Mouse (Mus musculus) heart, adult 2 months (tissue): ENCODE measurements around the gene Spg21. TPM values are rescaled to one million over a fixed set of nuclear protein-coding genes. Genes with fewer than 3 reads are reported as not detected.

Source experiments
- DNase-seq, 2 experiments: peaks; one replicate each; pipeline ENCODE4 v3.0.0; 2021
- H3K27ac ChIP-seq: fragments of 200-600 bp; 2 replicates; pipeline ENCODE4 v1.8.1; 2022
- H3K27me3 ChIP-seq: fragments of 200-500 bp; 2 replicates; pipeline ENCODE4 v1.6.1; 2012; ENCODE audit warnings: mild to moderate bottlenecking, low read length, inconsistent platforms, mixed read lengths; ENCODE audit not compliant: control insufficient read depth, insufficient read depth
- H3K36me3 ChIP-seq: fragments of 200-500 bp; 2 replicates; pipeline ENCODE4 v1.6.1; 2012; ENCODE audit warnings: low read length, inconsistent platforms; ENCODE audit not compliant: control insufficient read depth, insufficient read depth
- H3K4me1 ChIP-seq: fragments of 200-500 bp; 2 replicates; pipeline ENCODE4 v1.6.1; 2011; ENCODE audit warnings: low read length; ENCODE audit not compliant: control insufficient read depth, insufficient read depth
- H3K4me3 ChIP-seq: fragments of 200-600 bp; 2 replicates; pipeline ENCODE4 v1.8.1; 2022
- H3K79me2 ChIP-seq: fragments of 200-500 bp; replicated peaks from 2 replicates; pipeline ENCODE4 v1.6.1; 2012; ENCODE audit warnings: mild to moderate bottlenecking, inconsistent platforms, low read length, moderate library complexity, mixed read lengths; ENCODE audit not compliant: control insufficient read depth, insufficient read depth
- H3K9ac ChIP-seq: fragments of 200-500 bp; 2 replicates; pipeline ENCODE4 v1.6.1; 2012; ENCODE audit warnings: low read depth, mild to moderate bottlenecking, control low read depth, inconsistent platforms, low read length, mixed read lengths
- CTCF ChIP-seq: fragments of 200-600 bp; IDR thresholded peaks from 2 replicates; pipeline ENCODE4 v1.8.1; 2022; ENCODE audit warnings: antibody characterized with exemption, mild to moderate bottlenecking, moderate library complexity
- EP300 ChIP-seq: fragments of 200-500 bp; IDR thresholded peaks from 2 replicates; pipeline ENCODE4 v1.6.1; 2011; ENCODE audit warnings: low read depth, low read length, control low read depth; ENCODE audit not compliant: insufficient read depth
- POLR2A ChIP-seq: fragments of 200-500 bp; IDR thresholded peaks from 2 replicates; pipeline ENCODE4 v1.6.1; 2011; ENCODE audit warnings: mild to moderate bottlenecking, low read depth, low read length, control low read depth; ENCODE audit not compliant: insufficient read depth
- WGBS: fragments of 180-500 bp; shearing (Covaris S2); methylation state at CpG from one replicate; pipeline ENCODE4 v1.1.7; 2018; 5-methylcytosine and 5-hydroxymethylcytosine counted together
- intact Hi-C: fragments of 180-260 bp; cut with DNase I; formaldehyde crosslinking; loops from one replicate; pipeline ENCODE4 v1.15.1; 2025
- long read RNA-seq: library from polyadenylated mRNA; stranded (forward); transcript quantifications from one replicate; pipeline ENCODE4 v2.0.0, GENCODE M21; 2021
- polyA plus RNA-seq: library from polyadenylated mRNA; depleted of rRNA; stranded (reverse); fragments of >200 nt; gene quantifications from 2 replicates; pipeline ENCODE4 v1.2.3, GENCODE M21; 2012; rRNA removed
- total RNA-seq, 2 experiments: library from RNA; stranded (reverse); gene quantifications; 2 replicates each; pipeline ENCODE4 v1.2.3; 2021

Spg21 gene
- total RNA-seq (10 to 100 TPM; 11.4 to 12.1 TPM), polyA plus RNA-seq (8.8 and 21.1 TPM in 2 replicates)
- long read RNA-seq, transcript Spg21-201 (9 exons, 2,680 nt), result major isoform, 5 of 5 reads
- long read RNA-seq, partial matches to known transcripts, result 0 of 5 reads
- long read RNA-seq, other reads (novel, unspliced or antisense), result 0 of 5 reads

GRCm38 (mm10) chr9:65460732-65461442, at the start of gene Spg21:
Spg21 (plus strand) TSS chr9:65460947.
- WGBS, result under 1% methylated on average over 53 of the region's 53 CpGs
- Histone ChIP-seq H3K27me3 (no peaks in the 10 kb centered on the region), H3K36me3 (no peaks in the 10 kb centered on the region), H3K4me3 (peak within 1 kb of the TSS; percentile 94), H3K9ac (peak within 1 kb of the TSS; percentile 89), H3K27ac (peak within 1 kb of the TSS; percentile 61), H3K79me2 (no peaks in the 10 kb centered on the region), H3K4me1 (peaks cover 4% of the 10 kb centered on the region; the same call in 1 of the 2 replicates)
- DNase-seq, result peak; percentile 95 to 98
- TF ChIP-seq EP300 (0 out of 2 replicates have a peak, but pooled peaks have one; percentile 7), CTCF (no peak), POLR2A (peak; percentile 53)
- intact Hi-C loops, result loop anchor here (5.0 kb wide), 1 partner anchor 121 kb away; the partner anchor contains the start of gene Plekho2

GRCm38 (mm10) chr9:65411326-65411725, 49.4 kb upstream of the Spg21 start:
- 54% methylated on average over 3 of the region's 3 CpGs for WGBS
- no peaks in the 10 kb centered on the region for H3K36me3 ChIP-seq
- no peaks in the 10 kb centered on the region for H3K27me3 ChIP-seq
- no peak overlapping the region for H3K4me3 ChIP-seq
- H3K9ac ChIP-seq, result no peak overlapping the region
- H3K79me2 ChIP-seq, result no peaks in the 10 kb centered on the region
- no peaks in the 10 kb centered on the region; the same call in 1 of the 2 replicates for H3K4me1 ChIP-seq
- intact Hi-C loops, result no loop called here
- no peak overlapping the region for H3K27ac ChIP-seq
- TF ChIP-seq CTCF (no peak), POLR2A (no peak), EP300 (no peak)
- DNase-seq, result no peak

GRCm38 (mm10) chr9:65417738-65418137, 43.0 kb upstream of the Spg21 start:
- Histone ChIP-seq H3K36me3 (no peaks in the 10 kb centered on the region), H3K27ac (no peak overlapping the region), H3K4me1 (no peaks in the 10 kb centered on the region), H3K27me3 (no peaks in the 10 kb centered on the region), H3K79me2 (no peaks in the 10 kb centered on the region), H3K9ac (no peak overlapping the region), H3K4me3 (no peak overlapping the region)
- intact Hi-C loops, result no loop called here
- DNase-seq, result no peak
- WGBS, result 39% methylated on average over 3 of the region's 3 CpGs
- TF ChIP-seq EP300, result no peak
- no peak for TF ChIP-seq POLR2A
- TF ChIP-seq CTCF, result peak; percentile 30

- Histone ChIP-seq H3K36me3 (no peaks in the 10 kb centered on the region), H3K4me1 (no peaks in the 10 kb centered on the region), H3K4me3 (no peak overlapping the region), H3K27me3 (no peaks in the 10 kb centered on the region), H3K9ac (no peak overlapping the region), H3K79me2 (no peaks in the 10 kb centered on the region), H3K27ac (no peak overlapping the region)
- 68% methylated on average over 3 of the region's 3 CpGs for WGBS
- TF ChIP-seq POLR2A (no peak), CTCF (peak; percentile 29), EP300 (no peak)
- intact Hi-C loops, result no loop called here
- DNase-seq, result no peak
Measured at GRCm38 (mm10) chr9:65419633-65420032, 41.1 kb upstream of the Spg21 start.

- intact Hi-C loops, result no loop called here
- no peaks in the 10 kb centered on the region for H3K4me1 ChIP-seq
- H3K9ac ChIP-seq, result no peak within 1 kb of the TSS
- no peaks in the 10 kb centered on the region for H3K36me3 ChIP-seq
- H3K79me2 ChIP-seq, result no peaks in the 10 kb centered on the region
- WGBS, result 79% methylated on average over 11 of the region's 11 CpGs
- H3K4me3 ChIP-seq, result no peak within 1 kb of the TSS
- DNase-seq, result no peak
- TF ChIP-seq CTCF, result no peak
- no peak for TF ChIP-seq EP300
- no peak for TF ChIP-seq POLR2A
- no peak within 1 kb of the TSS for H3K27ac ChIP-seq
- H3K27me3 ChIP-seq, result no peaks in the 10 kb centered on the region
Measured at GRCm38 (mm10) chr9:65422760-65423501, 37.8 kb upstream of the Spg21 start, which contains the start of gene Slc51b. Slc51b (minus strand) TSS chr9:65422955.

GRCm38 (mm10) chr9:65424393-65424792, 36.4 kb upstream of the Spg21 start:
- Histone ChIP-seq H3K4me1 (no peaks in the 10 kb centered on the region), H3K9ac (no peak overlapping the region), H3K79me2 (no peaks in the 10 kb centered on the region), H3K27ac (no peak overlapping the region), H3K27me3 (no peaks in the 10 kb centered on the region), H3K36me3 (no peaks in the 10 kb centered on the region), H3K4me3 (no peak overlapping the region)
- intact Hi-C loops, result no loop called here
- no peak for TF ChIP-seq POLR2A
- TF ChIP-seq EP300, result no peak
- no peak for TF ChIP-seq CTCF
- no peak for DNase-seq
- 32% methylated on average over 3 of the region's 3 CpGs for WGBS
